Mouse (Mus musculus): ENCODE results near the gene Fbxw17. TPM values are rescaled to one million over a fixed set of nuclear protein-coding genes. Genes with fewer than 3 reads are reported as not detected.
A peak's percentile ranks its signal among the peaks of the same experiment; 100 is the strongest.

Gene Fbxw17
- total RNA-seq, 2 experiments from 2014 or later: 4.2 to 5.4 TPM

DNA sequence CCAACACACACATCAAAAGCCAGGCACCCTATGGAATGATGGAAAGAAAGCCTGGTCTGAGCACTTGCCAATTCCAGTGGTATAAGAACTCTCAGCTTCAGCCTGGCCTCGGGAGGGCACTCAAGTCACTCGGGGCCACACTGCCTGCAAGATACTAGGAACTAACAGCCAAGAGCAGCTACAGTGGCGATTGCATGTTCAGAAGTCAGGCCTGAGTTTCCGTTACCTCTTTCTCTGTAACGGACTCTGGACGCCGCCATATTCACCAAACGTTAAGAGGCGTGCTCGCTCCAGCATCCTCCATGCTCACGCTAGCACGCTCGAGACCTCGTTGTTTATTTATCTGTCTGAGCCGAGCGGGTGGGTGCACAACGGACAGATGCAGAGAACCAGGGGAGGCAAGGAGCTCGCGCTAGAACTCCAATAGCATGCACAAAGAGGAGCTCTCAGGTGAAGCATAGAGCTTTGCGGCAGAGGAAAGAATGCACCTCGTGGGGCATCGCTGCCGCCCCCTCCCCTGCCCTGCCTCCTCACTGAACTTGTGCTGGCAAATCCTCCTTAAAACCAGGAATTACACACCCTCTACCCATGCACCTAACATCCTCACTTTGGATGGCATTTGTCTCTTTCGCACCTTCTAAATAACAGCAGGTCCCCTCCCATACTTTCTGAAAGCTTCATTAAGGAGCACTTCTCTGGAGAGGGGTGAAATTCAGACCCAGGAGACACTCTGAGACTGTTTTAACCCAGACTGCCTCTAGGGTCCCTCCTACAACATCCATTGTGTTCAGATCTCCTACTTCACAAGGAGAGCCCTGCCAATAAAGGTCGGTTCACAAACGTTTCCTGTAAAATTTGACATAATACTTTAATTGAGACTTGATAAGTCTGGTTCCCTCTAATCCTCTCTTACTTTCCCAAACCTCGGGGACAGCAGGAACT lies 47.2 kb downstream of the Fbxw17 start:
- TF ChIP-seq CTCF (IDR thresholded peaks at IDR 0.05): peak; percentile 41
- Histone ChIP-seq H3K4me3 (peak overlapping the region; percentile 15), H3K27ac (no peak overlapping the region)
- peak; percentile 21 for DNase-seq
- intact Hi-C loops (cut with DNase I): no loop called here

GRCm38 (mm10) chr13:50467007-50467406 lies 49.3 kb downstream of the Fbxw17 start, which contains the start of gene Nutm2:
Nutm2 (plus strand) TSS chr13:50467307.
- intact Hi-C loops (cut with DNase I): no loop called here
- no peak for TF ChIP-seq CTCF (IDR thresholded peaks at IDR 0.05)
- no peak for DNase-seq
- Histone ChIP-seq H3K27ac (no peak within 1 kb of the TSS), H3K4me3 (no peak within 1 kb of the TSS)

Other genes starting within 250 kb of the Fbxw17 start
- gene Gm906, start 167.6 kb upstream of the Fbxw17 start, total RNA-seq (2021): not detected
- not detected for gene Gm47429, start 26.0 kb downstream of the Fbxw17 start, total RNA-seq (2021)
- gene Nutm2, start 49.4 kb downstream of the Fbxw17 start, total RNA-seq (2021): not detected
- not detected for gene Gm904, start 225.4 kb downstream of the Fbxw17 start, total RNA-seq (2021)